Mouse (Mus musculus) hindbrain, embryonic 14.5 days (tissue): ENCODE measurements around the gene Flad1. TPM values are rescaled to one million over a fixed set of nuclear protein-coding genes. Genes with fewer than 3 reads are reported as not detected.

Experiments
- ATAC-seq: fragments of 200-750 bp; cut with Nextera tagmentation; 2 replicates; pipeline ENCODE4 v1.8.0; 2017; ENCODE audit warnings: moderate number of reproducible peaks, mild to moderate bottlenecking, moderate TSS enrichment, moderate library complexity; ENCODE audit not compliant: low FRiP score
- DNase-seq: peaks from one replicate; pipeline ENCODE4 v3.0.0-alpha.2; 2015; ENCODE audit warnings: low spot score
- H3K27ac ChIP-seq: fragments of 300-500 bp; sonication (generic); 2 replicates; pipeline ENCODE4 v1.5.1; 2014; ENCODE audit warnings: mild to moderate bottlenecking, moderate library complexity
- H3K27me3 ChIP-seq: fragments of 300-500 bp; sonication (generic); 2 replicates; pipeline ENCODE4 v1.6.1; 2014; ENCODE audit warnings: mild to moderate bottlenecking, low read length, mixed read lengths; ENCODE audit not compliant: control insufficient read depth, insufficient read depth
- H3K36me3 ChIP-seq: fragments of 300-500 bp; sonication (generic); replicated peaks from 2 replicates; pipeline ENCODE4 v1.6.1; 2014; ENCODE audit not compliant: control insufficient read depth, insufficient read depth
- H3K4me1 ChIP-seq: fragments of 300-500 bp; sonication (generic); replicated peaks from 2 replicates; pipeline ENCODE4 v1.6.1; 2014; ENCODE audit warnings: antibody characterized with exemption, low read length, mixed read lengths; ENCODE audit not compliant: control insufficient read depth, insufficient read depth
- H3K4me2 ChIP-seq: fragments of 300-500 bp; sonication (generic); replicated peaks from 2 replicates; pipeline ENCODE4 v1.6.1; 2014; ENCODE audit warnings: mild to moderate bottlenecking, moderate library complexity
- H3K4me3 ChIP-seq: fragments of 300-500 bp; sonication (generic); replicated peaks from 2 replicates; pipeline ENCODE4 v1.5.1; 2014; ENCODE audit warnings: mild to moderate bottlenecking, low read length
- H3K9ac ChIP-seq: fragments of 300-500 bp; sonication (generic); 2 replicates; pipeline ENCODE4 v1.6.1; 2014
- H3K9me3 ChIP-seq: fragments of 300-500 bp; sonication (generic); 2 replicates; pipeline ENCODE4 v1.6.1; 2016; ENCODE audit warnings: low read length; ENCODE audit not compliant: control insufficient read depth
- WGBS: fragments of 180-500 bp; shearing (Covaris S2); extraction: QIAGEN DNeasy Blood & Tissue Kit; methylation state at CpG from one replicate; pipeline ENCODE4 v1.1.7; 2014; 5-methylcytosine and 5-hydroxymethylcytosine counted together
- polyA plus RNA-seq: library from polyadenylated mRNA; unstranded; fragments of >200 nt; fragmentation: Nextera tagmentation; extraction: Ambion mirVana; gene quantifications from 2 replicates; pipeline ENCODE4 v1.2.1, GENCODE M21; 2014

The Flad1 gene
- polyA plus RNA-seq, 1 experiment from 2014 or later: 30.8 TPM

GRCm38 (mm10) chr3:89365486-89366414 lies 45.9 kb downstream of the Flad1 start:
- whole genome bisulfite sequencing: 75% methylated on average over 20 of the region's 20 CpGs

GRCm38 (mm10) chr3:89365153-89365485 lies 46.6 kb downstream of the Flad1 start, which contains the start of gene Dcst1:
TSS of gene Dcst1 (minus strand) at chr3:89365253.
- whole genome bisulfite sequencing: 82% methylated on average over 11 of the region's 11 CpGs
- Histone ChIP-seq H3K4me3 (no peak within 1 kb of the TSS), H3K9me3 (no peaks in the 10 kb centered on the region), H3K27me3 (no peaks in the 10 kb centered on the region), H3K4me2 (no peak within 1 kb of the TSS), H3K9ac (no peak within 1 kb of the TSS), H3K4me1 (no peaks in the 10 kb centered on the region), H3K27ac (no peak within 1 kb of the TSS), H3K36me3 (no peaks in the 10 kb centered on the region)
- ATAC-seq (no peak), DNase-seq (no peak)

More at GRCm38 (mm10) chr3:89365486-89366414, 45.9 kb downstream of the Flad1 start:
- no peak overlapping the region for H3K4me3 ChIP-seq
- DNase-seq (no peak), ATAC-seq (no peak)
- H3K9me3 ChIP-seq: no peaks in the 10 kb centered on the region
- H3K4me1 ChIP-seq: no peaks in the 10 kb centered on the region
- no peak overlapping the region for H3K4me2 ChIP-seq
- no peaks in the 10 kb centered on the region for H3K36me3 ChIP-seq
- H3K9ac ChIP-seq: no peak overlapping the region
- no peaks in the 10 kb centered on the region for H3K27me3 ChIP-seq
- no peak overlapping the region for H3K27ac ChIP-seq

GRCm38 (mm10) chr3:89364631-89365030 lies 47.0 kb downstream of the Flad1 start:
- Histone ChIP-seq H3K36me3 (no peaks in the 10 kb centered on the region), H3K27me3 (no peaks in the 10 kb centered on the region), H3K9ac (no peak overlapping the region), H3K4me3 (no peak overlapping the region), H3K27ac (no peak overlapping the region), H3K4me2 (no peak overlapping the region), H3K9me3 (no peaks in the 10 kb centered on the region), H3K4me1 (no peaks in the 10 kb centered on the region)
- DNase-seq (no peak), ATAC-seq (no peak)
- 50% methylated on average over 8 of the region's 8 CpGs for WGBS

- ATAC-seq (no peak), DNase-seq (no peak)
- Histone ChIP-seq H3K9me3 (no peaks in the 10 kb centered on the region), H3K27me3 (no peaks in the 10 kb centered on the region), H3K27ac (no peak within 1 kb of the TSS), H3K4me2 (no peak within 1 kb of the TSS), H3K9ac (no peak within 1 kb of the TSS), H3K4me1 (no peaks in the 10 kb centered on the region), H3K4me3 (no peak within 1 kb of the TSS), H3K36me3 (no peaks in the 10 kb centered on the region)
- 88% methylated on average over 7 of the region's 7 CpGs for WGBS
Measured at GRCm38 (mm10) chr3:89361675-89362074, 50.0 kb downstream of the Flad1 start, which contains the start of gene Dcst2. TSS of gene Dcst2 (plus strand) at chr3:89361975.

- H3K36me3 ChIP-seq: no peaks in the 10 kb centered on the region
- H3K9ac ChIP-seq: no peak overlapping the region
- H3K4me1 ChIP-seq: no peaks in the 10 kb centered on the region
- no peaks in the 10 kb centered on the region for H3K9me3 ChIP-seq
- WGBS: 84% methylated on average over 3 of the region's 3 CpGs
- no peak overlapping the region for H3K4me3 ChIP-seq
- H3K4me2 ChIP-seq: no peak overlapping the region
- no peaks in the 10 kb centered on the region for H3K27me3 ChIP-seq
- DNase-seq (no peak), ATAC-seq (no peak)
- no peak overlapping the region for H3K27ac ChIP-seq
Measured at GRCm38 (mm10) chr3:89360237-89360636, 51.4 kb downstream of the Flad1 start.

- Histone ChIP-seq H3K4me2 (no peak overlapping the region), H3K36me3 (no peaks in the 10 kb centered on the region), H3K4me1 (no peaks in the 10 kb centered on the region), H3K4me3 (no peak overlapping the region), H3K27ac (no peak overlapping the region), H3K27me3 (no peaks in the 10 kb centered on the region), H3K9ac (no peak overlapping the region), H3K9me3 (no peaks in the 10 kb centered on the region)
- WGBS: 57% methylated on average over 6 of the region's 6 CpGs
- no peak for DNase-seq
- ATAC-seq: no peak
Measured at GRCm38 (mm10) chr3:89359630-89360029, 52.0 kb downstream of the Flad1 start.

GRCm38 (mm10) chr3:89356029-89356428 lies 55.6 kb downstream of the Flad1 start:
- H3K27me3 ChIP-seq: 0 out of 2 replicates have a peak, but pooled peaks cover 6% of the 10 kb centered on the region
- no peak overlapping the region for H3K9ac ChIP-seq
- no peak overlapping the region for H3K4me2 ChIP-seq
- H3K4me3 ChIP-seq: no peak overlapping the region
- H3K36me3 ChIP-seq: no peaks in the 10 kb centered on the region
- no peak for ATAC-seq
- WGBS: 66% methylated on average over 9 of the region's 9 CpGs
- H3K4me1 ChIP-seq: no peaks in the 10 kb centered on the region
- no peak overlapping the region for H3K27ac ChIP-seq
- DNase-seq: no peak
- no peaks in the 10 kb centered on the region for H3K9me3 ChIP-seq

- H3K9ac ChIP-seq: no peak overlapping the region
- 80% methylated on average over 6 of the region's 6 CpGs for WGBS
- H3K36me3 ChIP-seq: no peaks in the 10 kb centered on the region
- no peaks in the 10 kb centered on the region for H3K9me3 ChIP-seq
- no peak overlapping the region for H3K27ac ChIP-seq
- H3K27me3 ChIP-seq: 0 out of 2 replicates have a peak, but pooled peaks cover 6% of the 10 kb centered on the region
- DNase-seq (no peak), ATAC-seq (no peak)
- H3K4me2 ChIP-seq: no peak overlapping the region
- no peak overlapping the region for H3K4me3 ChIP-seq
- H3K4me1 ChIP-seq: 0 out of 2 replicates have a peak, but pooled peaks cover 4% of the 10 kb centered on the region
Measured at GRCm38 (mm10) chr3:89355512-89355902, 56.2 kb downstream of the Flad1 start.

GRCm38 (mm10) chr3:89354816-89355511 lies 56.7 kb downstream of the Flad1 start:
- DNase-seq (peak; percentile 80), ATAC-seq (no peak)
- WGBS: 19% methylated on average over 5 of the region's 5 CpGs

More at GRCm38 (mm10) chr3:89354816-89355511, 56.7 kb downstream of the Flad1 start:
- 0 out of 2 replicates have a peak, but pooled peaks cover 6% of the 10 kb centered on the region for H3K27me3 ChIP-seq
- H3K4me1 ChIP-seq: 0 out of 2 replicates have a peak, but pooled peaks cover 8% of the 10 kb centered on the region
- no peak overlapping the region for H3K4me3 ChIP-seq
- H3K36me3 ChIP-seq: no peaks in the 10 kb centered on the region
- no peaks in the 10 kb centered on the region for H3K9me3 ChIP-seq
- H3K9ac ChIP-seq: no peak overlapping the region
- no peak overlapping the region for H3K27ac ChIP-seq
- H3K4me2 ChIP-seq: no peak overlapping the region
